Mouse (Mus musculus): Measurements from ENCODE around the gene Trappc13. TPM values are rescaled to one million over a fixed set of nuclear protein-coding genes. Genes with fewer than 3 reads are reported as not detected.

Gene Trappc13
- polyA plus RNA-seq, 1 experiment from 2014 or later, result 44.3 TPM

- Histone ChIP-seq H3K27me3 (no peaks in the 10 kb centered on the region), H3K9ac (no peak overlapping the region), H3K4me2 (peak overlapping the region; percentile 16), H3K27ac (no peak overlapping the region), H3K36me3 (no peaks in the 10 kb centered on the region), H3K9me3 (replicated peaks) (no peaks in the 10 kb centered on the region), H3K4me1 (replicated peaks) (peaks cover 15% of the 10 kb centered on the region), H3K4me3 (no peak overlapping the region)
- ATAC-seq (replicated peaks; ENCODE audit: insufficient number of reproducible peaks, insufficient read depth, low FRiP score, low read depth), result no peak
- WGBS, result 41% methylated on average over 12 of the region's 12 CpGs
These were observed 65.9 kb downstream of the Trappc13 start for GRCm38 (mm10) chr13:104112266-104112900.

- Histone ChIP-seq H3K36me3 (no peaks in the 10 kb centered on the region), H3K4me3 (peak overlapping the region; percentile 71), H3K9me3 (replicated peaks) (no peaks in the 10 kb centered on the region), H3K4me2 (peak overlapping the region; percentile 96), H3K9ac (peak overlapping the region; percentile 57), H3K27me3 (no peaks in the 10 kb centered on the region), H3K27ac (no peak overlapping the region), H3K4me1 (replicated peaks) (peaks cover 15% of the 10 kb centered on the region)
- no peak for ATAC-seq (replicated peaks; ENCODE audit: insufficient number of reproducible peaks, insufficient read depth, low FRiP score, low read depth)
- WGBS, result 56% methylated on average over 7 of the region's 7 CpGs
These were observed 67.7 kb downstream of the Trappc13 start for GRCm38 (mm10) chr13:104110526-104110925.

- peak overlapping the region; percentile 57 for H3K9ac ChIP-seq
- peak overlapping the region; percentile 96 for H3K4me2 ChIP-seq
- WGBS, result 2% methylated on average over 38 of the region's 38 CpGs
- H3K27me3 ChIP-seq, result no peaks in the 10 kb centered on the region
- no peaks in the 10 kb centered on the region for H3K36me3 ChIP-seq
- H3K4me1 ChIP-seq (replicated peaks), result peaks cover 15% of the 10 kb centered on the region
- no peaks in the 10 kb centered on the region for H3K9me3 ChIP-seq (replicated peaks)
- 0 out of 2 replicates have a peak overlapping the region, but pooled peaks have one; percentile 6 for H3K27ac ChIP-seq
- H3K4me3 ChIP-seq, result peak overlapping the region; percentile 71
- ATAC-seq (replicated peaks; ENCODE audit: insufficient number of reproducible peaks, insufficient read depth, low FRiP score, low read depth), result peak; percentile 58
These were observed 68.3 kb downstream of the Trappc13 start for GRCm38 (mm10) chr13:104109816-104110521.

GRCm38 (mm10) chr13:104109288-104109815 lies 68.9 kb downstream of the Trappc13 start, which contains the start of the genes Nln and Sgtb:
Gene Nln, minus strand, starts transcription at chr13:104109614.
Gene Sgtb, plus strand, starts transcription at chr13:104109741.
- under 1% methylated on average over 30 of the region's 44 CpGs for WGBS
- H3K27me3 ChIP-seq, result no peaks in the 10 kb centered on the region
- H3K4me2 ChIP-seq, result peak within 1 kb of the TSS; percentile 96
- peak within 1 kb of the TSS; percentile 71 for H3K4me3 ChIP-seq
- peaks cover 15% of the 10 kb centered on the region for H3K4me1 ChIP-seq (replicated peaks)
- H3K9me3 ChIP-seq (replicated peaks), result peaks cover 2% of the 10 kb centered on the region; the same call in 1 of the 2 replicates
- ATAC-seq (replicated peaks; ENCODE audit: insufficient number of reproducible peaks, insufficient read depth, low FRiP score, low read depth), result peak; percentile 99
- 0 out of 2 replicates have a peak, but pooled peaks cover 1% of the 10 kb centered on the region for H3K36me3 ChIP-seq
- H3K27ac ChIP-seq, result peak within 1 kb of the TSS; percentile 79
- peak within 1 kb of the TSS; percentile 73 for H3K9ac ChIP-seq

GRCm38 (mm10) chr13:104108651-104109287 lies 69.5 kb downstream of the Trappc13 start:
- Histone ChIP-seq H3K27ac (peak overlapping the region; percentile 79), H3K4me2 (peak overlapping the region; percentile 96), H3K9me3 (replicated peaks) (peaks cover 5% of the 10 kb centered on the region; the same call in 1 of the 2 replicates), H3K4me3 (peak overlapping the region; percentile 71), H3K4me1 (replicated peaks) (peaks cover 15% of the 10 kb centered on the region), H3K9ac (peak overlapping the region; percentile 73), H3K27me3 (no peaks in the 10 kb centered on the region), H3K36me3 (0 out of 2 replicates have a peak, but pooled peaks cover 5% of the 10 kb centered on the region)
- peak; percentile 3; the same call in 1 of the 2 replicates for ATAC-seq (replicated peaks; ENCODE audit: insufficient number of reproducible peaks, insufficient read depth, low FRiP score, low read depth)
- WGBS, result 1% methylated on average over 24 of the region's 24 CpGs

- WGBS, result 78% methylated on average over 5 of the region's 5 CpGs
- Histone ChIP-seq H3K9me3 (replicated peaks) (peaks cover 5% of the 10 kb centered on the region; the same call in 1 of the 2 replicates), H3K36me3 (0 out of 2 replicates have a peak, but pooled peaks cover 5% of the 10 kb centered on the region), H3K27ac (no peak overlapping the region), H3K27me3 (no peaks in the 10 kb centered on the region), H3K4me3 (no peak overlapping the region), H3K9ac (no peak overlapping the region), H3K4me1 (replicated peaks) (peaks cover 9% of the 10 kb centered on the region), H3K4me2 (no peak overlapping the region)
- no peak for ATAC-seq (replicated peaks; ENCODE audit: insufficient number of reproducible peaks, insufficient read depth, low FRiP score, low read depth)
These were observed 76.5 kb downstream of the Trappc13 start for GRCm38 (mm10) chr13:104101606-104102235.

GRCm38 (mm10) chr13:104100416-104100815 lies 77.9 kb downstream of the Trappc13 start:
- Histone ChIP-seq H3K9me3 (replicated peaks) (peaks cover 5% of the 10 kb centered on the region; the same call in 1 of the 2 replicates), H3K9ac (no peak overlapping the region), H3K27ac (no peak overlapping the region), H3K27me3 (no peaks in the 10 kb centered on the region), H3K36me3 (0 out of 2 replicates have a peak, but pooled peaks cover 5% of the 10 kb centered on the region), H3K4me2 (no peak overlapping the region), H3K4me1 (replicated peaks) (peaks cover 19% of the 10 kb centered on the region), H3K4me3 (no peak overlapping the region)
- no peak for ATAC-seq (replicated peaks; ENCODE audit: insufficient number of reproducible peaks, insufficient read depth, low FRiP score, low read depth)
- WGBS, result 87% methylated on average over 4 of the region's 4 CpGs

GRCm38 (mm10) chr13:104097190-104097589 lies 81.1 kb downstream of the Trappc13 start:
- no peak for ATAC-seq (replicated peaks; ENCODE audit: insufficient number of reproducible peaks, insufficient read depth, low FRiP score, low read depth)
- no peaks in the 10 kb centered on the region for H3K36me3 ChIP-seq
- no peak overlapping the region for H3K4me3 ChIP-seq
- no peak overlapping the region for H3K9ac ChIP-seq
- no peaks in the 10 kb centered on the region for H3K27me3 ChIP-seq
- peak overlapping the region; percentile 20; the same call in 1 of the 2 replicates for H3K27ac ChIP-seq
- 55% methylated on average over 7 of the region's 7 CpGs for WGBS
- peaks cover 26% of the 10 kb centered on the region for H3K4me1 ChIP-seq (replicated peaks)
- no peaks in the 10 kb centered on the region for H3K9me3 ChIP-seq (replicated peaks)
- H3K4me2 ChIP-seq, result no peak overlapping the region

- Histone ChIP-seq H3K9ac (no peak overlapping the region), H3K36me3 (no peaks in the 10 kb centered on the region), H3K9me3 (replicated peaks) (no peaks in the 10 kb centered on the region), H3K4me2 (no peak overlapping the region), H3K27ac (no peak overlapping the region), H3K27me3 (no peaks in the 10 kb centered on the region), H3K4me3 (no peak overlapping the region), H3K4me1 (replicated peaks) (peaks cover 26% of the 10 kb centered on the region)
- 49% methylated on average over 7 of the region's 7 CpGs for WGBS
- ATAC-seq (replicated peaks; ENCODE audit: insufficient number of reproducible peaks, insufficient read depth, low FRiP score, low read depth), result no peak
These were observed 82.3 kb downstream of the Trappc13 start for GRCm38 (mm10) chr13:104095955-104096354.

- H3K4me1 ChIP-seq (replicated peaks), result peaks cover 26% of the 10 kb centered on the region
- 69% methylated on average over 11 of the region's 11 CpGs for whole genome bisulfite sequencing
- H3K4me3 ChIP-seq, result no peak overlapping the region
- H3K9ac ChIP-seq, result no peak overlapping the region
- H3K36me3 ChIP-seq, result no peaks in the 10 kb centered on the region
- peak; percentile 60 for ATAC-seq (replicated peaks; ENCODE audit: insufficient number of reproducible peaks, insufficient read depth, low FRiP score, low read depth)
- no peak overlapping the region for H3K4me2 ChIP-seq
- H3K9me3 ChIP-seq (replicated peaks), result no peaks in the 10 kb centered on the region
- H3K27ac ChIP-seq, result no peak overlapping the region
- no peaks in the 10 kb centered on the region for H3K27me3 ChIP-seq
These were observed 83.5 kb downstream of the Trappc13 start for GRCm38 (mm10) chr13:104094531-104095385.
